Mouse (Mus musculus): ENCODE data around the gene Sox6. TPM values are rescaled to one million over a fixed set of nuclear protein-coding genes. Genes with fewer than 3 reads are reported as not detected.

The Sox6 gene
- polyA plus RNA-seq, 1 experiment from 2014 or later, result 51.2 TPM

- Histone ChIP-seq H3K36me3 (ENCODE audit: control insufficient read depth, insufficient read depth, low read length) (no peaks in the 10 kb centered on the region), H3K4me3 (ENCODE audit: low read depth, low read length) (no peak overlapping the region), H3K9ac (replicated peaks; ENCODE audit: low read depth, low read length) (no peak overlapping the region), H3K4me1 (ENCODE audit: control insufficient read depth, insufficient read depth, low read length) (peaks cover 9% of the 10 kb centered on the region; the same call in 1 of the 2 replicates), H3K27ac (ENCODE audit: low read depth, low read length) (no peak overlapping the region), H3K4me2 (ENCODE audit: low read depth, low read length) (no peak overlapping the region), H3K27me3 (ENCODE audit: control insufficient read depth, insufficient read depth, low read length) (no peaks in the 10 kb centered on the region; the same call in 1 of the 2 replicates), H3K9me3 (ENCODE audit: control insufficient read depth, low read length) (no peaks in the 10 kb centered on the region)
- 83% methylated on average over 9 of the region's 9 CpGs for WGBS
- no peak for ATAC-seq (ENCODE audit: low read depth)
These were observed 376.5 kb downstream of the Sox6 start for GRCm38 (mm10) chr7:115662121-115662520.

- Histone ChIP-seq H3K4me1 (ENCODE audit: control insufficient read depth, insufficient read depth, low read length) (no peaks in the 10 kb centered on the region; the same call in 1 of the 2 replicates), H3K4me2 (ENCODE audit: low read depth, low read length) (no peak overlapping the region), H3K36me3 (ENCODE audit: control insufficient read depth, insufficient read depth, low read length) (no peaks in the 10 kb centered on the region), H3K27ac (ENCODE audit: low read depth, low read length) (no peak overlapping the region), H3K9ac (replicated peaks; ENCODE audit: low read depth, low read length) (no peak overlapping the region), H3K27me3 (ENCODE audit: control insufficient read depth, insufficient read depth, low read length) (no peaks in the 10 kb centered on the region), H3K9me3 (ENCODE audit: control insufficient read depth, low read length) (no peaks in the 10 kb centered on the region), H3K4me3 (ENCODE audit: low read depth, low read length) (no peak overlapping the region)
- ATAC-seq (ENCODE audit: low read depth), result no peak
These were observed 391.9 kb downstream of the Sox6 start for GRCm38 (mm10) chr7:115646696-115647095.

GRCm38 (mm10) chr7:115645971-115646447 is 392.6 kb downstream of the Sox6 start:
- Histone ChIP-seq H3K4me3 (ENCODE audit: low read depth, low read length) (no peak overlapping the region), H3K4me1 (ENCODE audit: control insufficient read depth, insufficient read depth, low read length) (no peaks in the 10 kb centered on the region; the same call in 1 of the 2 replicates), H3K9me3 (ENCODE audit: control insufficient read depth, low read length) (no peaks in the 10 kb centered on the region), H3K27ac (ENCODE audit: low read depth, low read length) (no peak overlapping the region), H3K36me3 (ENCODE audit: control insufficient read depth, insufficient read depth, low read length) (no peaks in the 10 kb centered on the region), H3K4me2 (ENCODE audit: low read depth, low read length) (no peak overlapping the region), H3K9ac (replicated peaks; ENCODE audit: low read depth, low read length) (no peak overlapping the region), H3K27me3 (ENCODE audit: control insufficient read depth, insufficient read depth, low read length) (no peaks in the 10 kb centered on the region)
- 10% methylated on average over 5 of the region's 5 CpGs for WGBS
- ATAC-seq (ENCODE audit: low read depth), result no peak

GRCm38 (mm10) chr7:115645272-115645970 is 393.2 kb downstream of the Sox6 start:
- 17% methylated on average over 1 of the region's 1 CpGs for WGBS
- Histone ChIP-seq H3K4me1 (ENCODE audit: control insufficient read depth, insufficient read depth, low read length) (no peaks in the 10 kb centered on the region; the same call in 1 of the 2 replicates), H3K9ac (replicated peaks; ENCODE audit: low read depth, low read length) (no peak overlapping the region), H3K4me2 (ENCODE audit: low read depth, low read length) (no peak overlapping the region), H3K36me3 (ENCODE audit: control insufficient read depth, insufficient read depth, low read length) (no peaks in the 10 kb centered on the region), H3K27me3 (ENCODE audit: control insufficient read depth, insufficient read depth, low read length) (no peaks in the 10 kb centered on the region), H3K9me3 (ENCODE audit: control insufficient read depth, low read length) (no peaks in the 10 kb centered on the region), H3K27ac (ENCODE audit: low read depth, low read length) (no peak overlapping the region), H3K4me3 (ENCODE audit: low read depth, low read length) (no peak overlapping the region)
- ATAC-seq (ENCODE audit: low read depth), result no peak

- no peaks in the 10 kb centered on the region for H3K36me3 ChIP-seq (ENCODE audit: control insufficient read depth, insufficient read depth, low read length)
- no peaks in the 10 kb centered on the region for H3K27me3 ChIP-seq (ENCODE audit: control insufficient read depth, insufficient read depth, low read length)
- peaks cover 9% of the 10 kb centered on the region; the same call in 1 of the 2 replicates for H3K4me1 ChIP-seq (ENCODE audit: control insufficient read depth, insufficient read depth, low read length)
- no peak overlapping the region for H3K9ac ChIP-seq (replicated peaks; ENCODE audit: low read depth, low read length)
- H3K4me3 ChIP-seq (ENCODE audit: low read depth, low read length), result no peak overlapping the region
- H3K4me2 ChIP-seq (ENCODE audit: low read depth, low read length), result no peak overlapping the region
- 85% methylated on average over 3 of the region's 3 CpGs for WGBS
- no peak overlapping the region for H3K27ac ChIP-seq (ENCODE audit: low read depth, low read length)
- no peaks in the 10 kb centered on the region for H3K9me3 ChIP-seq (ENCODE audit: control insufficient read depth, low read length)
- no peak for ATAC-seq (ENCODE audit: low read depth)
These were observed 407.9 kb downstream of the Sox6 start for GRCm38 (mm10) chr7:115630691-115631090.

- Histone ChIP-seq H3K9me3 (ENCODE audit: control insufficient read depth, low read length) (no peaks in the 10 kb centered on the region), H3K36me3 (ENCODE audit: control insufficient read depth, insufficient read depth, low read length) (no peaks in the 10 kb centered on the region), H3K4me2 (ENCODE audit: low read depth, low read length) (no peak overlapping the region), H3K4me3 (ENCODE audit: low read depth, low read length) (no peak overlapping the region), H3K9ac (replicated peaks; ENCODE audit: low read depth, low read length) (no peak overlapping the region), H3K4me1 (ENCODE audit: control insufficient read depth, insufficient read depth, low read length) (peaks cover 13% of the 10 kb centered on the region; the same call in 1 of the 2 replicates), H3K27ac (ENCODE audit: low read depth, low read length) (no peak overlapping the region), H3K27me3 (ENCODE audit: control insufficient read depth, insufficient read depth, low read length) (no peaks in the 10 kb centered on the region)
- WGBS, result 86% methylated on average over 4 of the region's 4 CpGs
- no peak for ATAC-seq (ENCODE audit: low read depth)
These were observed 408.3 kb downstream of the Sox6 start for GRCm38 (mm10) chr7:115630287-115630686.

GRCm38 (mm10) chr7:115628766-115629165 is 409.8 kb downstream of the Sox6 start:
- H3K27me3 ChIP-seq (ENCODE audit: control insufficient read depth, insufficient read depth, low read length), result no peaks in the 10 kb centered on the region
- no peak overlapping the region for H3K4me3 ChIP-seq (ENCODE audit: low read depth, low read length)
- 89% methylated on average over 1 of the region's 1 CpGs for WGBS
- no peaks in the 10 kb centered on the region for H3K9me3 ChIP-seq (ENCODE audit: control insufficient read depth, low read length)
- ATAC-seq (ENCODE audit: low read depth), result no peak
- H3K9ac ChIP-seq (replicated peaks; ENCODE audit: low read depth, low read length), result no peak overlapping the region
- H3K36me3 ChIP-seq (ENCODE audit: control insufficient read depth, insufficient read depth, low read length), result no peaks in the 10 kb centered on the region
- no peak overlapping the region for H3K27ac ChIP-seq (ENCODE audit: low read depth, low read length)
- H3K4me1 ChIP-seq (ENCODE audit: control insufficient read depth, insufficient read depth, low read length), result peaks cover 21% of the 10 kb centered on the region; the same call in 1 of the 2 replicates
- no peak overlapping the region for H3K4me2 ChIP-seq (ENCODE audit: low read depth, low read length)

- no peaks in the 10 kb centered on the region for H3K36me3 ChIP-seq (ENCODE audit: control insufficient read depth, insufficient read depth, low read length)
- H3K9me3 ChIP-seq (ENCODE audit: control insufficient read depth, low read length), result no peaks in the 10 kb centered on the region
- WGBS, result 44% methylated on average over 4 of the region's 4 CpGs
- no peak overlapping the region for H3K27ac ChIP-seq (ENCODE audit: low read depth, low read length)
- H3K9ac ChIP-seq (replicated peaks; ENCODE audit: low read depth, low read length), result no peak overlapping the region
- no peaks in the 10 kb centered on the region for H3K27me3 ChIP-seq (ENCODE audit: control insufficient read depth, insufficient read depth, low read length)
- ATAC-seq (ENCODE audit: low read depth), result no peak
- peaks cover 21% of the 10 kb centered on the region; the same call in 1 of the 2 replicates for H3K4me1 ChIP-seq (ENCODE audit: control insufficient read depth, insufficient read depth, low read length)
- no peak overlapping the region for H3K4me3 ChIP-seq (ENCODE audit: low read depth, low read length)
- no peak overlapping the region for H3K4me2 ChIP-seq (ENCODE audit: low read depth, low read length)
These were observed 412.6 kb downstream of the Sox6 start for GRCm38 (mm10) chr7:115625956-115626355.

GRCm38 (mm10) chr7:115624907-115625552 is 413.6 kb downstream of the Sox6 start:
- H3K27me3 ChIP-seq (ENCODE audit: control insufficient read depth, insufficient read depth, low read length), result no peaks in the 10 kb centered on the region
- H3K27ac ChIP-seq (ENCODE audit: low read depth, low read length), result no peak overlapping the region
- 9% methylated on average over 8 of the region's 8 CpGs for WGBS
- H3K9ac ChIP-seq (replicated peaks; ENCODE audit: low read depth, low read length), result no peak overlapping the region
- H3K36me3 ChIP-seq (ENCODE audit: control insufficient read depth, insufficient read depth, low read length), result no peaks in the 10 kb centered on the region
- H3K4me1 ChIP-seq (ENCODE audit: control insufficient read depth, insufficient read depth, low read length), result peaks cover 21% of the 10 kb centered on the region; the same call in 1 of the 2 replicates
- no peak overlapping the region for H3K4me3 ChIP-seq (ENCODE audit: low read depth, low read length)
- ATAC-seq (ENCODE audit: low read depth), result peak; percentile 54; the same call in 1 of the 2 replicates
- H3K9me3 ChIP-seq (ENCODE audit: control insufficient read depth, low read length), result no peaks in the 10 kb centered on the region
- H3K4me2 ChIP-seq (ENCODE audit: low read depth, low read length), result no peak overlapping the region
